In genomic region chr2:156617536-156617935, GRCm38 (mm10) we compare ENCODE assay signal across 11 mouse cellular contexts. TPM values are rescaled to one million over a fixed set of nuclear protein-coding genes. Genes with fewer than 3 reads are reported as not detected.
DNase-seq lines count a peak whose midpoint lies in the region; ATAC-seq and TF ChIP-seq lines count a peak whose summit lies in the region.
"Had no signal": no experiment of that assay in that cellular context is flagged by ENCODE, and none has a peak within 500 bp of the region (broad histone marks: within the 10 kb centered on the region; RNA-seq: fewer than 3 reads in every experiment).

No protein-coding gene starts in this region.

- ATAC-seq in hindbrain, postnatal 0 days, result no peak
- no peak for ATAC-seq in lung, embryonic 14.5 days (ENCODE audit: insufficient read depth)
- no peak for ATAC-seq in neural tube, embryonic 15.5 days (ENCODE audit: low FRiP score)

- DNase-seq in hindbrain, postnatal 0 days (ENCODE audit: low spot score), result peak; percentile 22
- no peak for DNase-seq in hindbrain, embryonic 10.5 days (ENCODE audit: low spot score)
- DNase-seq in 416B (ENCODE audit: low read depth), result peak; percentile 37
- peak; percentile 24 for DNase-seq in adipocyte (ENCODE audit: low spot score)
- peak; percentile 78 for DNase-seq in lung, embryonic 14.5 days
- no peak for DNase-seq in spleen, postnatal 36 days (ENCODE audit: low spot score in 2 of 2)
- DNase-seq: cerebellum, postnatal 36 days had no signal

- no peaks in the 10 kb centered on the region for H3K27me3 ChIP-seq in hindbrain, postnatal 0 days (ENCODE audit: insufficient read depth, low read length)
- peaks cover 63% of the 10 kb centered on the region for H3K27me3 ChIP-seq in hindbrain, embryonic 10.5 days (ENCODE audit: insufficient read depth, poor library complexity, severe bottlenecking)
- peaks cover 49% of the 10 kb centered on the region for H3K27me3 ChIP-seq in lung, embryonic 14.5 days (ENCODE audit: insufficient read depth, low read length)
- peaks cover 20% of the 10 kb centered on the region for H3K27me3 ChIP-seq in neural tube, embryonic 15.5 days (replicated peaks)

- 0 out of 2 replicates have a peak overlapping the region, but pooled peaks have one; percentile 33 for H3K9ac ChIP-seq in hindbrain, postnatal 0 days (replicated peaks; ENCODE audit: low read length)
- H3K9ac ChIP-seq in lung, embryonic 14.5 days, result no peak overlapping the region
- no peak overlapping the region for H3K9ac ChIP-seq in neural tube, embryonic 15.5 days (replicated peaks)
- H3K9ac ChIP-seq: heart, embryonic 13.5 days had no signal

- no peaks in the 10 kb centered on the region for H3K9me3 ChIP-seq in hindbrain, postnatal 0 days (ENCODE audit: low read length)
- no peaks in the 10 kb centered on the region for H3K9me3 ChIP-seq in hindbrain, embryonic 10.5 days
- no peaks in the 10 kb centered on the region for H3K9me3 ChIP-seq in lung, embryonic 14.5 days (ENCODE audit: low read depth, low read length)
- H3K9me3 ChIP-seq in neural tube, embryonic 15.5 days (replicated peaks), result no peaks in the 10 kb centered on the region
- H3K9me3 ChIP-seq: heart, embryonic 13.5 days; midbrain, embryonic 10.5 days had no signal

- 22% methylated on average over 11 of the region's 11 CpGs for WGBS in hindbrain, postnatal 0 days
- 28% methylated on average over 11 of the region's 11 CpGs for WGBS in hindbrain, embryonic 10.5 days
- WGBS in lung, embryonic 14.5 days, result 28% methylated on average over 11 of the region's 11 CpGs
- 34% methylated on average over 11 of the region's 11 CpGs for WGBS in neural tube, embryonic 15.5 days

- no peaks in the 10 kb centered on the region for H3K36me3 ChIP-seq in hindbrain, postnatal 0 days (ENCODE audit: insufficient read depth, low read length)
- H3K36me3 ChIP-seq in hindbrain, embryonic 10.5 days, result no peaks in the 10 kb centered on the region
- H3K36me3 ChIP-seq in lung, embryonic 14.5 days (ENCODE audit: insufficient read depth), result no peaks in the 10 kb centered on the region
- H3K36me3 ChIP-seq in neural tube, embryonic 15.5 days, result no peaks in the 10 kb centered on the region
- H3K36me3 ChIP-seq: heart, embryonic 13.5 days; midbrain, embryonic 10.5 days had no signal

- no peak overlapping the region for H3K4me2 ChIP-seq in hindbrain, postnatal 0 days (ENCODE audit: low read depth, low read length)
- H3K4me2 ChIP-seq in lung, embryonic 14.5 days, result no peak overlapping the region
- H3K4me2 ChIP-seq in neural tube, embryonic 15.5 days, result no peak overlapping the region
- H3K4me2 ChIP-seq: heart, embryonic 13.5 days had no signal

- H3K27ac ChIP-seq in hindbrain, postnatal 0 days, result no peak overlapping the region
- H3K27ac ChIP-seq in hindbrain, embryonic 10.5 days, result no peak overlapping the region
- no peak overlapping the region for H3K27ac ChIP-seq in lung, embryonic 14.5 days (ENCODE audit: low read depth)
- H3K27ac ChIP-seq in neural tube, embryonic 15.5 days (replicated peaks), result no peak overlapping the region
- H3K27ac ChIP-seq: heart, embryonic 13.5 days; kidney, postnatal 0 days; midbrain, embryonic 10.5 days had no signal

- TF ChIP-seq CTCF in hindbrain, postnatal 0 days (IDR thresholded peaks at IDR 0.05; ENCODE audit: low read depth), result no peak
- no peak for TF ChIP-seq CTCF in lung, embryonic 14.5 days (IDR thresholded peaks at IDR 0.05; ENCODE audit: low read depth)

- peaks cover 18% of the 10 kb centered on the region; the same call in 1 of the 2 replicates for H3K4me1 ChIP-seq in hindbrain, postnatal 0 days (ENCODE audit: insufficient read depth, low read length)
- H3K4me1 ChIP-seq in hindbrain, embryonic 10.5 days (replicated peaks), result peaks cover 35% of the 10 kb centered on the region
- no peaks in the 10 kb centered on the region; the same call in 1 of the 2 replicates for H3K4me1 ChIP-seq in lung, embryonic 14.5 days (ENCODE audit: insufficient read depth)
- peaks cover 38% of the 10 kb centered on the region for H3K4me1 ChIP-seq in neural tube, embryonic 15.5 days

- H3K4me3 ChIP-seq in hindbrain, postnatal 0 days (ENCODE audit: low read length), result no peak overlapping the region
- H3K4me3 ChIP-seq in hindbrain, embryonic 10.5 days, result no peak overlapping the region
- no peak overlapping the region for H3K4me3 ChIP-seq in lung, embryonic 14.5 days (ENCODE audit: low read depth, low read length)
- no peak overlapping the region for H3K4me3 ChIP-seq in neural tube, embryonic 15.5 days (replicated peaks)
- H3K4me3 ChIP-seq: heart, embryonic 13.5 days; midbrain, embryonic 10.5 days had no signal

RNA-seq across cellular contexts. Expression of gene Dlgap4, which starts 4.0 kb away (rescaled TPM):
- 166 and 190 TPM in 2 replicates for total RNA-seq in hindbrain, postnatal 0 days (2014; rRNA removed)
- polyA plus RNA-seq in hindbrain, postnatal 0 days (2015; fragmentation: Nextera tagmentation; extraction: Ambion mirVana), result 168 and 173 TPM in 2 replicates
- 133 and 197 TPM in 2 replicates for polyA plus RNA-seq in hindbrain, embryonic 10.5 days (2016; fragmentation: Nextera tagmentation; extraction: Ambion mirVana)
- 73.7 and 78.7 TPM in 2 replicates for polyA plus RNA-seq in lung, embryonic 14.5 days (2014; fragmentation: Nextera tagmentation; extraction: Ambion mirVana)
- 161 and 188 TPM in 2 replicates for polyA plus RNA-seq in neural tube, embryonic 15.5 days (2015; fragmentation: Nextera tagmentation; extraction: Ambion mirVana)

Comparison
In these comparisons a context has a peak if more than half of its experiments do, and no peak if none do; other contexts are left out.
1. DNase-seq: peak in hindbrain, postnatal 0 days (single experiment), 416B (single experiment), adipocyte (single experiment) and lung, embryonic 14.5 days (single experiment); none in hindbrain, embryonic 10.5 days (single experiment) and spleen, postnatal 36 days (0 of 2).